Mouse (Mus musculus): ENCODE measurements around the gene Fcnb. TPM values are rescaled to one million over a fixed set of nuclear protein-coding genes. Genes with fewer than 3 reads are reported as not detected.

Fcnb gene
- total RNA-seq, 2 experiments from 2014 or later: not detected

DNA sequence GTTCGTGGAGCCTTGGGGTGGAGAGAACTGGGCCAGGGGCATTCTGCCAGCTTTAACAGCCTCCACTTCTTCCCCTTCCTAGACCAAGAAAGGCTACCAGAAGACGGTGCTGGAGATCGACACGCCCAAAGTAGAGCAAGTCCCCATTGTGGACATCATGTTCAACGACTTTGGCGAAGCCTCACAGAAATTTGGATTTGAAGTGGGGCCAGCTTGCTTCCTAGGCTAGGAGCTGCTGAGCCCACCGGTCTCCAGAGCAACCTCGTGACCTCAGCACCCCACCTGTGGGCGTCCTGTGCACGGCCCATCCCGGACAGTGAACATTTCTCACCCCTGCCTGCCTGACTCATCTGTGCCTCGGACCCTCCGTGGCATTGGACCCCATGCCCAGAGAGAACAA lies 47.9 kb downstream of the Fcnb start:
- DNase-seq (ENCODE audit: extremely low spot score in 1 of 2, low spot score in 1 of 2): no peak

DNA sequence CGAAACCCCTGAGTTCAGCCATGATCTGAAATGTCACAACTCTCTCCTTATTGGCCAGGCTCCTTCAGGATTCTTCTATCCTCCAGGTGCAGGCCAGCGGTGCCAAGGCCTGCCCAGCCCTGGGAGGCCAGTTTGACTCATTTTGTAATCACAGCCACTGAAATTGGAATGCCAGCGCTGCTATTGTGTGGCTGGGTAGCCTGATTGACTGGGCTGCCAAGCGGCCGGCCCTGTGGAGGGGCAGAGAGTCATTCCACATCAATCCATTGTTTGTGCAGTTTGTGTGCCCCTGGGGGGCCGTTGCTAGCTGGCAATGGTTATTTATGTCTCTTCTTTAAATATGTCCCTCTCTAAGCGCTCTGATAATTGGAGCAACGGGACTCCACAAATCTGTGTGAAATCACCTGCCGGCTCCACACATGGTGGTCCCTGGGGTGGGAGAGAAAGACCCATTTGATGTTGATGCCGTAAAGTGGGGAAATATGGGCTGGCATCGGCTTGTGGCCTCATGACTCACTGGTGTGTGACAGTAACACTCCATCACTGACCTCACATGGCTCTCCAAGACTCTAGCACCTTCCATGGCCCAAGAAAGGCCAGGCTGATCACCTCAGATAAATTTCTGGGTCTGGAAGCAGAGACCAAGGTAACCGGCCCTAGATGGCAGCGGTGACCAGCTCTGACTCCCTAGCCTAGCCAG lies 50.5 kb downstream of the Fcnb start:
- no peak for DNase-seq (ENCODE audit: extremely low spot score in 1 of 2, low spot score in 1 of 2)

DNA sequence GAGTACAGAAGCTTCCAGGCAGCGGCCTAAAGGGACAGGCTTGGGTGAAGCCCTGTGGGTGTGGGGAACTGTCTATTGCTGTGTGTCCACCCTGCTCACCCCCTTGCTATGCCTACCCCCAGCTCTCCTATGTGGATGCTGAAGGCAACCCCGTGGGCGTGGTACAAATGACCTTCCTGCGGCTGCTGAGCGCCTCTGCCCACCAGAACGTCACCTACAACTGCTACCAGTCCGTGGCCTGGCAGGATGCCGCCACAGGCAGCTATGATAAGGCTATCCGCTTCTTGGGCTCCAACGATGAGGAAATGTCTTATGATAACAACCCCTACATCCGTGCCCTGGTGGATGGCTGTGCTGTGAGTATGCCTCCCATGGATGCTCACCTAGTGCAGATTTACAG lies 52.2 kb downstream of the Fcnb start:
- DNase-seq (ENCODE audit: extremely low spot score in 1 of 2, low spot score in 1 of 2): no peak

DNA sequence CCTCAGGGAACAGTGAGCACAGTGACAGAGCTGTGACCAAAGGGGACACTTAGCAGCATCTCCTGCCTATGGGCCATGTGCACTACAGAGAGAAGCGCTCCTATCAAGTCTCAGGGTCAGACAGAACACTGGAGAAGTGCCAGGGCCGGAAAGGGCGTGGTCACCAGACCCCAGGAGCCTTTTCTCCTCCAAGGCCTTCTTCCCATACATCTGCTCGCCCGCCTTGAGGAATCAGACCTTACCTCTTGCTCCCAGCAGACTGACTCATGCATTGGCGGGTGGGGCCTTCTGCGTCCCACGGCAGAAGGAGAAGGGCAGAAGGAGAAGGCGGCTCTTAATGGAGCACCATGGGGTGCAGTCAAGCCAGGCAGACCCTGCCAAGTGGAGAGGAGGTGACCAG lies 52.8 kb downstream of the Fcnb start:
- no peak for DNase-seq (ENCODE audit: extremely low spot score in 1 of 2, low spot score in 1 of 2)

Other genes starting within 250 kb of the Fcnb start
- 1 to 10 TPM; 3.3 to 4.2 TPM for gene Col5a1, start 198.5 kb downstream of the Fcnb start, total RNA-seq (2021)
- 1,000 to 10,000 TPM; 1,583 to 1,720 TPM for gene Olfm1, start 108.1 kb upstream of the Fcnb start, total RNA-seq (2021)